Mouse (Mus musculus) MEL (cell line): ENCODE measurements around the gene Col25a1. TPM values are rescaled to one million over a fixed set of nuclear protein-coding genes. Genes with fewer than 3 reads are reported as not detected.

Experiments
- DNase-seq: peaks from one replicate; pipeline ENCODE4 v3.0.0; 2011; ENCODE audit warnings: low read depth, low spot score
- H3K27ac ChIP-seq: 2 replicates; pipeline ENCODE4 v1.5.1; 2012; ENCODE audit warnings: low read depth, mild to moderate bottlenecking, control low read depth, low read length, moderate library complexity; ENCODE audit not compliant: control insufficient read depth
- H3K27me3 ChIP-seq, 2 experiments: fragments of 150-350 bp in 1 of 2; sonication (generic) in 1 of 2; 2 replicates each; pipeline ENCODE4 v1.6.1; 2012; ENCODE audit warnings: low read length in 2 of 2, mild to moderate bottlenecking in 2 of 2, improper control_type of control experiment in 1 of 2, moderate library complexity in 1 of 2; ENCODE audit not compliant: insufficient read depth in 2 of 2, control insufficient read depth in 1 of 2
- H3K36me3 ChIP-seq, 2 experiments: 2 replicates each; pipeline ENCODE4 v1.6.1; 2012 to 2014; ENCODE audit warnings: low read length in 2 of 2, improper control_type of control experiment in 1 of 2, inconsistent platforms in 1 of 2, mild to moderate bottlenecking in 1 of 2; ENCODE audit not compliant: insufficient read depth in 2 of 2, control insufficient read depth in 1 of 2
- H3K4me1 ChIP-seq, 2 experiments: fragments of 150-350 bp in 1 of 2; sonication (generic) in 1 of 2; 2 replicates each; pipeline ENCODE4 v1.6.1; 2012; ENCODE audit warnings: low read length in 2 of 2, improper control_type of control experiment in 1 of 2, mild to moderate bottlenecking in 1 of 2; ENCODE audit not compliant: insufficient read depth in 2 of 2, control insufficient read depth in 1 of 2
- H3K4me3 ChIP-seq, 2 experiments: fragments of 150-350 bp in 1 of 2; sonication (generic) in 1 of 2; 2 replicates each; pipeline ENCODE4 v1.5.1; 2012; ENCODE audit warnings: low read depth in 2 of 2, low read length in 2 of 2, mild to moderate bottlenecking in 2 of 2, moderate library complexity in 2 of 2, control low read depth in 1 of 2, improper control_type of control experiment in 1 of 2; ENCODE audit not compliant: control insufficient read depth in 1 of 2, insufficient read depth in 1 of 2
- H3K79me2 ChIP-seq: 2 replicates; pipeline ENCODE4 v1.6.1; 2012; ENCODE audit warnings: mild to moderate bottlenecking, low read length, moderate library complexity; ENCODE audit not compliant: control insufficient read depth, poor library complexity, insufficient read depth
- H3K9ac ChIP-seq: 2 replicates; pipeline ENCODE4 v1.6.1; 2012; ENCODE audit warnings: low read depth, mild to moderate bottlenecking, control low read depth, low read length, moderate library complexity; ENCODE audit not compliant: control insufficient read depth, poor library complexity, severe bottlenecking
- H3K9me3 ChIP-seq: fragments of 150-350 bp; sonication (generic); replicated peaks from 2 replicates; pipeline ENCODE4 v1.6.1; 2012; ENCODE audit warnings: mild to moderate bottlenecking, low read length, improper control_type of control experiment, moderate library complexity; ENCODE audit not compliant: insufficient read depth
- CHD1 ChIP-seq: IDR thresholded peaks from 2 replicates; pipeline ENCODE4 v1.6.1; 2012; ENCODE audit warnings: low read depth, mild to moderate bottlenecking, inconsistent platforms, low read length, improper control_type of control experiment
- CHD2 ChIP-seq: IDR thresholded peaks from 2 replicates; pipeline ENCODE4 v1.6.1; 2011; ENCODE audit warnings: low read length, improper control_type of control experiment
- CTCF ChIP-seq, 3 experiments: IDR thresholded peaks in 2 of 3; conservative IDR thresholded peaks in 1 of 3; 2 replicates each; pipeline ENCODE4 v1.5.1; 2011 to 2012; ENCODE audit warnings: low read length in 3 of 3, low read depth in 2 of 3, mild to moderate bottlenecking in 2 of 3, improper control_type of control experiment in 1 of 3, inconsistent platforms in 1 of 3, mixed read lengths in 1 of 3, moderate library complexity in 1 of 3; ENCODE audit not compliant: control insufficient read depth in 1 of 3, insufficient read depth in 1 of 3, poor library complexity in 1 of 3, severe bottlenecking in 1 of 3
- ELF1 ChIP-seq: IDR thresholded peaks from 2 replicates; pipeline ENCODE4 v1.6.1; 2014; ENCODE audit warnings: low read depth, mild to moderate bottlenecking, inconsistent platforms, low read length, improper control_type of control experiment, moderate library complexity
- EP300 ChIP-seq, 2 experiments: IDR thresholded peaks; 2 replicates each; pipeline ENCODE4 v1.6.1; 2011; ENCODE audit warnings: improper control_type of control experiment in 2 of 2, low read length in 2 of 2, low read depth in 1 of 2, mild to moderate bottlenecking in 1 of 2
- ETS1 ChIP-seq: IDR thresholded peaks from 2 replicates; pipeline ENCODE4 v1.6.1; 2012; ENCODE audit warnings: low read depth, mild to moderate bottlenecking, inconsistent platforms, low read length, improper control_type of control experiment, moderate library complexity
- KAT2A ChIP-seq: conservative IDR thresholded peaks from 2 replicates; pipeline ENCODE4 v1.6.1; 2012; ENCODE audit warnings: low read depth, low read length, improper control_type of control experiment, inconsistent platforms
- MAX ChIP-seq: IDR thresholded peaks from 2 replicates; pipeline ENCODE4 v1.6.1; 2011; ENCODE audit warnings: low read length, improper control_type of control experiment
- MAZ ChIP-seq: IDR thresholded peaks from 2 replicates; pipeline ENCODE4 v1.6.1; 2012; ENCODE audit warnings: low read depth, mild to moderate bottlenecking, inconsistent platforms, low read length, improper control_type of control experiment
- MYC ChIP-seq: IDR thresholded peaks from 2 replicates; pipeline ENCODE4 v1.6.1; 2011; ENCODE audit warnings: low read depth, mild to moderate bottlenecking, low read length, improper control_type of control experiment, moderate library complexity
- POLR2AphosphoS2 ChIP-seq: IDR thresholded peaks from 2 replicates; pipeline ENCODE4 v1.6.1; 2011; ENCODE audit warnings: low read length, improper control_type of control experiment
- POLR2AphosphoS5 ChIP-seq: IDR thresholded peaks from 2 replicates; pipeline ENCODE4 v1.6.1; 2012; ENCODE audit warnings: low read depth, borderline replicate concordance, mild to moderate bottlenecking, inconsistent platforms, low read length, moderate library complexity, mixed read lengths
- RAD21 ChIP-seq: IDR thresholded peaks from 2 replicates; pipeline ENCODE4 v1.6.1; 2011; ENCODE audit warnings: mild to moderate bottlenecking, low read depth, low read length, improper control_type of control experiment
- RCOR1 ChIP-seq: IDR thresholded peaks from 2 replicates; pipeline ENCODE4 v1.6.1; 2012; ENCODE audit warnings: low read depth, mild to moderate bottlenecking, inconsistent platforms, low read length, improper control_type of control experiment
- SMC3 ChIP-seq: IDR thresholded peaks from 2 replicates; pipeline ENCODE4 v1.6.1; 2011; ENCODE audit warnings: low read depth, low read length, improper control_type of control experiment
- TBP ChIP-seq: IDR thresholded peaks from 2 replicates; pipeline ENCODE4 v1.8.0; 2011; ENCODE audit warnings: low read depth, low read length, improper control_type of control experiment
- TCF12 ChIP-seq: IDR thresholded peaks from 2 replicates; pipeline ENCODE4 v1.6.1; 2014; ENCODE audit warnings: low read depth, mild to moderate bottlenecking, inconsistent platforms, low read length, improper control_type of control experiment, moderate library complexity
- UBTF ChIP-seq: IDR thresholded peaks from 2 replicates; pipeline ENCODE4 v1.6.1; 2012; ENCODE audit warnings: low read depth, mild to moderate bottlenecking, inconsistent platforms, low read length, improper control_type of control experiment, moderate library complexity, borderline replicate concordance; ENCODE audit not compliant: insufficient read depth
- USF1 ChIP-seq: IDR thresholded peaks from 2 replicates; pipeline ENCODE4 v1.6.1; 2014; ENCODE audit warnings: low read depth, mild to moderate bottlenecking, inconsistent platforms, low read length, improper control_type of control experiment, moderate library complexity
- ZC3H11A ChIP-seq: IDR thresholded peaks from 2 replicates; pipeline ENCODE4 v1.6.1; 2012; ENCODE audit warnings: low read depth, mild to moderate bottlenecking, inconsistent platforms, low read length, improper control_type of control experiment
- ZNF384 ChIP-seq: IDR thresholded peaks from 2 replicates; pipeline ENCODE4 v1.6.1; 2012; ENCODE audit warnings: low read depth, mild to moderate bottlenecking, inconsistent platforms, low read length, improper control_type of control experiment
- polyA plus RNA-seq, 2 experiments: library from polyadenylated mRNA; stranded (reverse) in 1 of 2; unstranded in 1 of 2; fragments of >175 nt in 1 of 2; fragments of >200 nt in 1 of 2; gene quantifications; 2 replicates each; pipeline versions ENCODE4 v1.2.1 to v1.2.4; 2012; ENCODE audit warnings: low replicate concordance in 2 of 2, low read depth in 1 of 2; ENCODE audit not compliant: insufficient read length in 2 of 2, insufficient read depth in 1 of 2, missing spikeins in 1 of 2
- total RNA-seq: library from RNA; depleted of rRNA; stranded (reverse); fragments of 300-350 nt; gene quantifications from 2 replicates; pipeline ENCODE4 v1.2.3, GENCODE M21; 2012

Gene Col25a1
- total and polyA plus RNA-seq, 3 experiments, result not detected

- TF ChIP-seq USF1 (no peak), POLR2AphosphoS2 (no peak), UBTF (no peak), MAX (no peak)
- TF ChIP-seq, all 39 proteins: peak for 0
Measured at GRCm38 (mm10) chr3:130181591-130181980, 50.3 kb downstream of the Col25a1 start (continued).

- no peak for TF ChIP-seq POLR2AphosphoS5
- no peak for TF ChIP-seq TCF12
- no peak for TF ChIP-seq EP300 (IDR thresholded peaks at IDR 0.05; ENCODE audit: low read depth in 1 of 2, low read length in 2 of 2)
- TF ChIP-seq USF1, result no peak
- TF ChIP-seq SMC3, result no peak
- no peak for TF ChIP-seq MYC
- no peak for TF ChIP-seq ETS1
- no peak for TF ChIP-seq RAD21
- TF ChIP-seq CTCF (IDR thresholded peaks at IDR 0.05 in 2 of 3, conservative IDR thresholded peaks at IDR 0.05 in 1 of 3; ENCODE audit: control insufficient read depth in 1 of 3, insufficient read depth in 1 of 3, low read depth in 2 of 3, low read length in 3 of 3, poor library complexity in 1 of 3, severe bottlenecking in 1 of 3), result no peak
- no peak for TF ChIP-seq MAX
- no peak for TF ChIP-seq ELF1
- TF ChIP-seq ZC3H11A, result no peak
- TF ChIP-seq KAT2A, result no peak
- TF ChIP-seq TBP, result no peak
- no peak for TF ChIP-seq RCOR1
- TF ChIP-seq MAZ, result no peak
- TF ChIP-seq ZNF384, result no peak
- TF ChIP-seq UBTF, result no peak
- no peak for TF ChIP-seq CHD2
- no peak for TF ChIP-seq CHD1
- no peaks in the 10 kb centered on the region for H3K36me3 ChIP-seq
- DNase-seq, result no peak
- H3K79me2 ChIP-seq, result no peaks in the 10 kb centered on the region
- no peak overlapping the region for H3K9ac ChIP-seq
- H3K27me3 ChIP-seq, result no peaks in the 10 kb centered on the region
- H3K9me3 ChIP-seq, result no peaks in the 10 kb centered on the region
- no peak overlapping the region for H3K27ac ChIP-seq
- H3K4me3 ChIP-seq, result no peak overlapping the region
- H3K4me1 ChIP-seq, result no peaks in the 10 kb centered on the region
Measured at GRCm38 (mm10) chr3:130182450-130182849, 51.1 kb downstream of the Col25a1 start.
